Mouse (Mus musculus) forebrain, embryonic 11.5 days (tissue): ENCODE measurements around the gene Magi2. TPM values are rescaled to one million over a fixed set of nuclear protein-coding genes. Genes with fewer than 3 reads are reported as not detected.
A peak's percentile ranks its signal among the peaks of the same experiment; 100 is the strongest.

ENCODE experiments used
- ATAC-seq: fragments of 200-750 bp; cut with Nextera tagmentation; replicated peaks from 2 replicates; pipeline ENCODE4 v1.8.0; 2017; ENCODE audit warnings: moderate TSS enrichment; ENCODE audit not compliant: low FRiP score
- DNase-seq: peaks from one replicate; pipeline ENCODE4 v3.0.0-alpha.2; 2017; ENCODE audit warnings: low spot score
- H3K27ac ChIP-seq: fragments of 300-500 bp; sonication (generic); 2 replicates; pipeline ENCODE4 v1.5.1; 2014; ENCODE audit warnings: low read depth, low read length
- H3K27me3 ChIP-seq: fragments of 300-500 bp; sonication (generic); 2 replicates; pipeline ENCODE4 v1.6.1; 2014; ENCODE audit warnings: mild to moderate bottlenecking, low read length, mixed read lengths; ENCODE audit not compliant: control insufficient read depth, insufficient read depth
- H3K36me3 ChIP-seq: fragments of 300-500 bp; sonication (generic); 2 replicates; pipeline ENCODE4 v1.6.1; 2014; ENCODE audit warnings: mild to moderate bottlenecking, low read length, moderate library complexity, mixed read lengths; ENCODE audit not compliant: control insufficient read depth, insufficient read depth
- H3K4me1 ChIP-seq: fragments of 300-500 bp; sonication (generic); replicated peaks from 2 replicates; pipeline ENCODE4 v1.6.1; 2014; ENCODE audit warnings: low read length, mixed read lengths; ENCODE audit not compliant: control insufficient read depth, insufficient read depth
- H3K4me2 ChIP-seq: fragments of 300-500 bp; sonication (generic); 2 replicates; pipeline ENCODE4 v1.6.1; 2014; ENCODE audit warnings: low read depth, mild to moderate bottlenecking, low read length, moderate library complexity, mixed read lengths; ENCODE audit not compliant: severe bottlenecking
- H3K4me3 ChIP-seq: fragments of 300-500 bp; sonication (generic); 2 replicates; pipeline ENCODE4 v1.5.1; 2014; ENCODE audit warnings: low read depth, low read length
- H3K9ac ChIP-seq: fragments of 300-500 bp; sonication (generic); 2 replicates; pipeline ENCODE4 v1.6.1; 2014; ENCODE audit warnings: low read length
- H3K9me3 ChIP-seq: fragments of 300-500 bp; sonication (generic); 2 replicates; pipeline ENCODE4 v1.6.1; 2016; ENCODE audit warnings: low read length, mixed read lengths; ENCODE audit not compliant: control insufficient read depth
- WGBS: fragments of 180-500 bp; shearing (Covaris S2); extraction: QIAGEN DNeasy Blood & Tissue Kit; methylation state at CpG from one replicate; pipeline ENCODE4 v1.1.7; 2014; 5-methylcytosine and 5-hydroxymethylcytosine counted together
- polyA plus RNA-seq: library from polyadenylated mRNA; unstranded; fragments of >200 nt; fragmentation: Nextera tagmentation; extraction: Ambion mirVana; gene quantifications from 2 replicates; pipeline ENCODE4 v1.2.1, GENCODE M21; 2014

Magi2 gene
- polyA plus RNA-seq, 1 experiment from 2014 or later = 10.2 TPM

DNA sequence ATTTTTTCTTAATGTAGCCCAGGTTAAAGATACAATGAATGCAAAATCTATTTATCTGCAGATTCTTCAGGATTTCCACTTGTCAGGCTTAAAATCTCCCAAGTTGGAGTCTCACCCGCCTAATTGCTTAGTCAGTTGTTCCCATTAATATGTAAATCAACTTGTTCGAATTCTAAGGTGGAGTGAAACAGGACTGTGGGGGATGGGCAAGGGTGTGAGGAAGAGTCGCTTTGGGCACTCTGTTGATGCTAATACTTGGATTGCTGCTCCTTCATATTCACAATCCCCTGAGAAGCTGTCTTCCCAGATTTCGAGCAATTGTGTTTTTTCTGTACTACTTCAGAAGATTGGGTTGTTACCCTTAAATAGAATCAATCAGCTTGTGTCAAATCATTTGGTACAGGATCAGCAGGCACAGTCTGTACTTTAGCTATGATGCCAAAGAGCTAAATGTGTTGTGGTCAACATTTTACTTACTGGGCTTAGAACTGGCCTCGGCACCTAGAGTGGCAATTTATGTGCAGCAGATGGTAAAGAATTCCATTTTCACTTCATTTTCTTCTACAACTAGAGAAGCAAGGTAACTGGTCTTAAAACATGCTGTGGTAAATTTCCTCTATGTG is 560.8 kb downstream of the Magi2 start:
- peaks cover 2% of the 10 kb centered on the region; the same call in 1 of the 2 replicates for H3K4me1 ChIP-seq
- H3K27ac ChIP-seq = no peak overlapping the region
- H3K4me3 ChIP-seq = no peak overlapping the region
- WGBS = 25% methylated on average over 5 of the region's 5 CpGs
- H3K9ac ChIP-seq = no peak overlapping the region
- H3K36me3 ChIP-seq = no peaks in the 10 kb centered on the region
- peak; percentile 62 for DNase-seq
- H3K27me3 ChIP-seq = no peaks in the 10 kb centered on the region
- no peak overlapping the region for H3K4me2 ChIP-seq
- H3K9me3 ChIP-seq = no peaks in the 10 kb centered on the region
- ATAC-seq = peak; percentile 92

DNA sequence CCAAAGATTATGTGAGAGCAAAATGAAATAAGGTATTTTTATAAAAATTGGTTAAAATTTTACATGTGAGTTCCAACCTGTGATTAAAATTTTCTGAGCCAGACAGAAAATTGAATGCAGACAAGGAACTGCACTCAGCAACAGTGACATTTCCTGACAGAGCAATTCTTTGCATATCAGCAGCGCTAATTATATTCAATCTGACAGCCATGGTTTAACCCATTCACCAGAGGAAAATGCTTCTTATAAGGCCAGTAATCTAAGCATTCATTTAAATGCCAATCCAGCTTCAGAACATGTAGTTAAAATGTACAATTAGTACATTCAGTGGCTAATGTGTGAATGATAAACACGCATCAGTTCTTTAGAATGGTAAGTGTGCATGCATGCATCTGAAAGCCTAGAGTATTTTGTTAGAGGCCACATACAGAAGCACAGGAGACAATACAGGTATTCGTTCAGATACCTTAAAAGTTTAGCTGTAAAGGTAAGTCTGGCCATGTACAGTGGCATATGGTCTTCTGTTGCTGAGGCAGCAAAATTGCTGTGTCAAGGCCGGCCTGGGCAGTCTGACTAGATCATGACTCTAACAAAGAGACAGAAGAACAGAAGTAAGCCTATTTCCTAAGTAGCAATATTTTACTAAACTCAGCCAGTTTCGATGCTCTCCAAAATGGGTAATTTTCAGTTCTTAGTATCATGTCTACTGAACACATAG is 576.4 kb downstream of the Magi2 start:
- no peaks in the 10 kb centered on the region for H3K27me3 ChIP-seq
- H3K4me3 ChIP-seq = no peak overlapping the region
- WGBS = 70% methylated on average over 5 of the region's 5 CpGs
- no peak overlapping the region for H3K4me2 ChIP-seq
- H3K9me3 ChIP-seq = no peaks in the 10 kb centered on the region
- H3K9ac ChIP-seq = no peak overlapping the region
- H3K4me1 ChIP-seq = no peaks in the 10 kb centered on the region
- DNase-seq (no peak), ATAC-seq (peak; percentile 75)
- no peak overlapping the region for H3K27ac ChIP-seq
- H3K36me3 ChIP-seq = no peaks in the 10 kb centered on the region

DNA sequence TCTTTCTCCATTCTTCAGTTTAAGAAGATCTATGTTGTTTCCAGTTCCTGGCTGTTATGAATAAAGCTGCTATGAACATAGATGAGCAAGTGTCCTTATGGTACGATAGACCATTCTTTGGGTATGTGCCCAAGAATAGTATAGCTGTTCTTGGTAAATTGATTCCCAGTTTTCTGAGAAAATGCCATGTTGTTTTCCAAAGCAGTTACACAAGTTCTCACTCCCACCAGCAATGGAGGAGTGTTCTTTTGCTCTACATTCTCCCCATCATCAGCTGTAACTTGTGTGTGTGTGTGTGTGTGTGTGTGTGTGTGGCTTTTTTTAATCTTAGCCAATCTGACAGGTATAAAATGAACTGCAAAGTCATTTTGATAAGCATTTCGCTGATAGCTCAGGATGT is 595.7 kb downstream of the Magi2 start:
- Histone ChIP-seq H3K9me3 (no peaks in the 10 kb centered on the region), H3K36me3 (no peaks in the 10 kb centered on the region), H3K27me3 (no peaks in the 10 kb centered on the region), H3K9ac (no peak overlapping the region), H3K4me2 (no peak overlapping the region), H3K27ac (no peak overlapping the region), H3K4me3 (no peak overlapping the region), H3K4me1 (no peaks in the 10 kb centered on the region)
- WGBS = 78% methylated on average over 2 of the region's 2 CpGs
- no peak for ATAC-seq
- no peak for DNase-seq

DNA sequence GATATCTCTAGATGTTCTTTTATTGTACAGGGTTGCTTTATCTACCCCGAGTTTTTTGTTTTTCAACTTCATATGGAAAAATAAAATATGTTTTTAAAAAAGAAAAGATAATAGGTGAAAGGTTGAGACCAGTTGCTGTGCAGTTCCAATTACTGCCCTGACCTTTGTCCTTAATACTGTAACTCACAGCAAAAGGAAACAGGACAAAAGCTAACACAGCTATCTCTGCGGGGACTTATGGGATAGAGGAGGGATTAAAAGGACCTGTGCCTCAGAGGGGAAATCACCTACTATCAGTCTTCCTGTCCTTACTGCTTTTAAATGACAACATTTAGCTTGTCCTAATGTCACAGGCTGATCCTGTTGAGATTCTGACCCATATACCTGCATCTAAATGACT is 599.1 kb downstream of the Magi2 start:
- DNase-seq (no peak), ATAC-seq (no peak)
- Histone ChIP-seq H3K4me2 (no peak overlapping the region), H3K36me3 (no peaks in the 10 kb centered on the region), H3K4me1 (no peaks in the 10 kb centered on the region), H3K9ac (no peak overlapping the region), H3K9me3 (no peaks in the 10 kb centered on the region), H3K27ac (no peak overlapping the region), H3K27me3 (no peaks in the 10 kb centered on the region), H3K4me3 (no peak overlapping the region)
- 78% methylated on average over 2 of the region's 2 CpGs for WGBS

DNA sequence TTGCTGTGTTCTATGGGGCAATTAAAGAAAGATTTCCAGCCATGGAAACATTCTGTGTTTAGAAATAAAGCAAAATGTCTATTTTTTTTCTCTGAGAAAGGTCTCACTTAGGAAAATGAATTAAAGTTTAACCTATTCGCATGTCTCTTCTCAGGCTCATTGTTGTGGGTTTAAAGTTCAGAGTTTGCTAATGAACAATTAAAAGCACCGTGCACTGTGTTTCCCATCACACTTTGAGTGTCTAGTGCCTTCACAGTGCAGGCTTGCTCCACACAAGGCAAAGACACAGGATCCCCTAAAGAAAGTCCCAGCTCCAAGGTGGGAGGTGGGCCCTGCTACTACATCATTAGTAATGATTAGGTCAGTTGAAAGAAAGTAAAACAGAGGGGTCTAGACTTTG is 602.5 kb downstream of the Magi2 start:
- Histone ChIP-seq H3K27me3 (no peaks in the 10 kb centered on the region), H3K9ac (no peak overlapping the region), H3K27ac (no peak overlapping the region), H3K9me3 (no peaks in the 10 kb centered on the region), H3K4me2 (no peak overlapping the region), H3K4me3 (no peak overlapping the region), H3K36me3 (no peaks in the 10 kb centered on the region), H3K4me1 (no peaks in the 10 kb centered on the region)
- 72% methylated on average over 2 of the region's 2 CpGs for WGBS
- ATAC-seq (no peak), DNase-seq (no peak)

DNA sequence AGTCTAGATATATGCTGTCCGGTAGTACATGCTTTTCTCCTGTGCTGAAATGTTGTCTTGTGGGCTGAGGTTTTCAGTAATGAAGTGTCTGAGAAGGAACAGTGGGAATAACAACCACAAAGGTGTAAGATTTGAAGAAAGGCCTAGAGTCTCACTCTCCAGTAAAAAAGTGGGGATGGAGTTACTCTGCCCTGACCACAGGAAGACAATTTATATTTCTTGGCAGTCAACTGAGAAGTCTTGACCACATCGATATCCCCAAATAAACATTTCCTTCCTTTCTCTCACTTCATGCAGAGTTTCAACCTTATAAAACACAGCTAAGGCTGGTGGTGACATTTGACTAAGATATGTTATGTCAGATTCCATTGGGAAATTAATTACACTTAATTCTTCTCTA is 636.0 kb downstream of the Magi2 start:
- DNase-seq (no peak), ATAC-seq (no peak)
- H3K27me3 ChIP-seq = no peaks in the 10 kb centered on the region
- H3K27ac ChIP-seq = no peak overlapping the region
- no peaks in the 10 kb centered on the region for H3K36me3 ChIP-seq
- 94% methylated on average over 2 of the region's 2 CpGs for WGBS
- no peak overlapping the region for H3K4me2 ChIP-seq
- H3K4me3 ChIP-seq = no peak overlapping the region
- H3K4me1 ChIP-seq = no peaks in the 10 kb centered on the region
- no peaks in the 10 kb centered on the region for H3K9me3 ChIP-seq
- no peak overlapping the region for H3K9ac ChIP-seq

DNA sequence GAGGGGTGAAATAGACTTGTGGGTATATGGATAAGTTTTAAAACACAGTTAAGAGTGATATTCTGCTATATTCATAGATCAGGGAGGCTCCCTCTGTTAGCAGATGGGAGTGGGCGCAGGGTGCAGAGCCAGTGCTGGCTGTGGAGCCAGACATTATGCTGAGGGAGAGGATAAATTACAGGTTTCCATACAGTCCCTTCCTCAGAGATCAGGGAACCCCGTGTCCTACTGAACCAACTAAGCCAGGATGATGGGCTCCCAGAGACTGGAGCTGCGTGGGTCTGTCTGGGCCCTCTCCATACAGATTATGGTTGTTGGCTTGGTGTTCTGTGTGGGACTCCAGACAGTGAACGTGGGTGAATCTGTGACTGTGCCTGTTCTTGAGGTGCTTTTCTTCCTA is 643.6 kb downstream of the Magi2 start:
- Histone ChIP-seq H3K4me3 (no peak overlapping the region), H3K4me1 (no peaks in the 10 kb centered on the region), H3K9me3 (no peaks in the 10 kb centered on the region), H3K4me2 (no peak overlapping the region), H3K36me3 (no peaks in the 10 kb centered on the region), H3K27me3 (no peaks in the 10 kb centered on the region), H3K27ac (no peak overlapping the region), H3K9ac (no peak overlapping the region)
- no peak for ATAC-seq
- WGBS = 92% methylated on average over 4 of the region's 4 CpGs
- DNase-seq = no peak

DNA sequence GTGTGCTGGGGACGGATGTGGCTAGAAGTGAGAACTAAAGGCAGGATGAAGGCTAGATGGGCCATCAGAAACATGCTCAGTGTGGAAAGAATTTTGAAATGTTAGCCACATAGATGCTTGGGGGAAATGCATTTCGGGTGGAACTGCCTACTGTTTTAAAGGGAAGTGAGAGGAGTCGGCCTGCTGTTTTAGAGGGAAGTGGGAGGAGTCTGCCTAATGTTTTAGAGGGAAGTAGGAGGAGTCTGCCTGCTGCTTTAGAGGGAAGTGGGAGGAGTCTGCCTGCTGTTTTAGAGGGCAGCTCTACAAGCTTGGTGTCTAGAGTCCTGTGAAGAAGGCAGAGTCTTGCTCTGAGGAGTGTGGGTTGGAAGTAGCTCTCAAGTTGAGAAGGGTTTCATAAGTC is 664.9 kb downstream of the Magi2 start:
- Histone ChIP-seq H3K36me3 (no peaks in the 10 kb centered on the region), H3K4me2 (no peak overlapping the region), H3K9me3 (no peaks in the 10 kb centered on the region), H3K4me1 (no peaks in the 10 kb centered on the region), H3K27ac (no peak overlapping the region), H3K27me3 (no peaks in the 10 kb centered on the region), H3K9ac (no peak overlapping the region), H3K4me3 (no peak overlapping the region)
- 81% methylated on average over 3 of the region's 3 CpGs for WGBS
- DNase-seq = no peak
- no peak for ATAC-seq

DNA sequence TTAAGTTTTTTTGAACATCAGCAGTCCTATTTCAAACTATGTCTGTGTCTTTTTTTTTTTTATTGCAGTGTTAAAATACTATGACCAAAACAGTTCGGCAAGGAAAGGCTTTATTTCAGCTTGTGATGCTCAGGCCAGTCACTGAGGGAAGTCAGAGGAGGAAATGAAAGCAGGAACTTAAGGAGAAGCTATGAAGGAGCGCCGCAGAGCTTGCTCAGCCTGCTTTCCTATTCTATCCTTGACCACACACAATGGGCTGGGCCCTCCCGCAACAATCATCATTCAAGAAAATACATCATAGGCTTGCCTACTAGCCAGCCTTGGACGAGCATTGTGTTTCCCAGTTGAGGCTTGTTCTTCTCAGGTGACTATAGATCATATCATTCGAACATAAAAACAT is 669.1 kb downstream of the Magi2 start:
- Histone ChIP-seq H3K9ac (no peak overlapping the region), H3K4me1 (no peaks in the 10 kb centered on the region), H3K36me3 (no peaks in the 10 kb centered on the region), H3K4me3 (no peak overlapping the region), H3K27me3 (no peaks in the 10 kb centered on the region), H3K9me3 (no peaks in the 10 kb centered on the region), H3K27ac (no peak overlapping the region), H3K4me2 (no peak overlapping the region)
- 86% methylated on average over 6 of the region's 6 CpGs for WGBS
- no peak for DNase-seq
- ATAC-seq = no peak
